Mouse (Mus musculus): ENCODE results near the gene Tbc1d24. TPM values are rescaled to one million over a fixed set of nuclear protein-coding genes. Genes with fewer than 3 reads are reported as not detected.

Gene Tbc1d24
- polyA plus RNA-seq, 1 experiment from 2014 or later = 10.5 TPM

DNA sequence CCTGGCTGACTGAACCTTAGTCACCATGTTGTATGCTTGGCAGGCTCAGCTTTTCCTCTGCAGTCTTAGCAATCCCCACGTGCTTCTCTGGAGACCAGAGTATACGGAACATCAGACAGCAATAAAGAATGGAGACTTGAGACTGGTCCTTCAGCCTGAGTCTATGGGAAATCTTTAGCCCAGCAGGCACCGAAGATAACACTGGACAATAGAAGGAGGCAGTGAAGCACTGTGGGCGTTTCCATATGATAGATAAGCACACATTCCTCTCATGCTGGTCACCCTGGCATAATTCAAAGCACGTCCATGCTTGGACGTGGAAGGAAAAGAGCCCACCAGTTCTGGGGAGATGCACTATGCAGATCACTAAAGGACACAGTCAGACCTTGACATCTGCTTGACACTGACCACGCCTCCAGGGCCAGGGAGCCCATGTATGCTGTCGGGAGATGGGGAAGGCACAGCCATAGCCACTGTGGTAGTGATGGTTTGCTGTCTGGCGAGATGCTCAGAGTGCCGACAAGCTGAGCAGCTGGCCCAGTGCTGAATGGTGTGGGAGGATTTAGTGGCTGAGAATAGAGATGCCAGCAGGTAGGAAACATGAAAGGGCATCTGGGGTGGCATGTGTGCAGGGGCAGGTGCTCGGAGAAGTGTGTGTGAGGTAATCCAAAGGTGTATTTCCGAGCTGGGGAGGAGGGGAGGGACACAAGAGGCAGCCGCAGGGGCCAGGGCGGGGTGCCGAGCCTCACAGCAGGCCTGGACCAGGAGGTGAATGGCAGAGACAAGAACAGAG is 8.1 kb downstream of the Tbc1d24 start:
- Histone ChIP-seq H3K4me2 (ENCODE audit: low read length) (no peak overlapping the region), H3K27ac (ENCODE audit: low read depth, low read length) (no peak overlapping the region), H3K9ac (ENCODE audit: low read length) (no peak overlapping the region), H3K4me1 (ENCODE audit: control insufficient read depth, insufficient read depth, low read length) (no peaks in the 10 kb centered on the region), H3K4me3 (ENCODE audit: low read depth, low read length) (no peak overlapping the region), H3K9me3 (replicated peaks; ENCODE audit: control insufficient read depth, low read length) (no peaks in the 10 kb centered on the region), H3K27me3 (replicated peaks; ENCODE audit: control insufficient read depth, insufficient read depth, low read length) (no peaks in the 10 kb centered on the region), H3K36me3 (ENCODE audit: control insufficient read depth, insufficient read depth, low read length) (no peaks in the 10 kb centered on the region)
- 72% methylated on average over 15 of the region's 15 CpGs for WGBS
- no peak for ATAC-seq
- DNase-seq (ENCODE audit: low spot score) = no peak

- ATAC-seq (no peak), DNase-seq (ENCODE audit: low spot score) (no peak)
- H3K4me2 ChIP-seq (ENCODE audit: low read length) = no peak overlapping the region
- H3K27me3 ChIP-seq (replicated peaks; ENCODE audit: control insufficient read depth, insufficient read depth, low read length) = no peaks in the 10 kb centered on the region
- no peaks in the 10 kb centered on the region for H3K9me3 ChIP-seq (replicated peaks; ENCODE audit: control insufficient read depth, low read length)
- 72% methylated on average over 2 of the region's 2 CpGs for WGBS
- no peak overlapping the region for H3K27ac ChIP-seq (ENCODE audit: low read depth, low read length)
- H3K36me3 ChIP-seq (ENCODE audit: control insufficient read depth, insufficient read depth, low read length) = no peaks in the 10 kb centered on the region
- no peaks in the 10 kb centered on the region for H3K4me1 ChIP-seq (ENCODE audit: control insufficient read depth, insufficient read depth, low read length)
- H3K4me3 ChIP-seq (ENCODE audit: low read depth, low read length) = no peak overlapping the region
- H3K9ac ChIP-seq (ENCODE audit: low read length) = no peak overlapping the region
Observed at GRCm38 (mm10) chr17:24195349-24195748, 10.0 kb downstream of the Tbc1d24 start.

- Histone ChIP-seq H3K4me3 (ENCODE audit: low read depth, low read length) (no peak overlapping the region), H3K4me2 (ENCODE audit: low read length) (no peak overlapping the region), H3K9me3 (replicated peaks; ENCODE audit: control insufficient read depth, low read length) (no peaks in the 10 kb centered on the region), H3K9ac (ENCODE audit: low read length) (no peak overlapping the region), H3K27ac (ENCODE audit: low read depth, low read length) (no peak overlapping the region), H3K4me1 (ENCODE audit: control insufficient read depth, insufficient read depth, low read length) (no peaks in the 10 kb centered on the region), H3K27me3 (replicated peaks; ENCODE audit: control insufficient read depth, insufficient read depth, low read length) (no peaks in the 10 kb centered on the region), H3K36me3 (ENCODE audit: control insufficient read depth, insufficient read depth, low read length) (no peaks in the 10 kb centered on the region)
- 85% methylated on average over 5 of the region's 5 CpGs for WGBS
- DNase-seq (ENCODE audit: low spot score) = no peak
- no peak for ATAC-seq
Observed at GRCm38 (mm10) chr17:24193769-24194168, 11.6 kb downstream of the Tbc1d24 start.

GRCm38 (mm10) chr17:24193268-24193667 is 12.1 kb downstream of the Tbc1d24 start:
- Histone ChIP-seq H3K4me3 (ENCODE audit: low read depth, low read length) (no peak overlapping the region), H3K9me3 (replicated peaks; ENCODE audit: control insufficient read depth, low read length) (no peaks in the 10 kb centered on the region), H3K9ac (ENCODE audit: low read length) (no peak overlapping the region), H3K4me1 (ENCODE audit: control insufficient read depth, insufficient read depth, low read length) (no peaks in the 10 kb centered on the region), H3K36me3 (ENCODE audit: control insufficient read depth, insufficient read depth, low read length) (0 out of 2 replicates have a peak, but pooled peaks cover 2% of the 10 kb centered on the region), H3K27ac (ENCODE audit: low read depth, low read length) (no peak overlapping the region), H3K4me2 (ENCODE audit: low read length) (no peak overlapping the region), H3K27me3 (replicated peaks; ENCODE audit: control insufficient read depth, insufficient read depth, low read length) (no peaks in the 10 kb centered on the region)
- 90% methylated on average over 8 of the region's 8 CpGs for WGBS
- no peak for DNase-seq (ENCODE audit: low spot score)
- no peak for ATAC-seq

DNA sequence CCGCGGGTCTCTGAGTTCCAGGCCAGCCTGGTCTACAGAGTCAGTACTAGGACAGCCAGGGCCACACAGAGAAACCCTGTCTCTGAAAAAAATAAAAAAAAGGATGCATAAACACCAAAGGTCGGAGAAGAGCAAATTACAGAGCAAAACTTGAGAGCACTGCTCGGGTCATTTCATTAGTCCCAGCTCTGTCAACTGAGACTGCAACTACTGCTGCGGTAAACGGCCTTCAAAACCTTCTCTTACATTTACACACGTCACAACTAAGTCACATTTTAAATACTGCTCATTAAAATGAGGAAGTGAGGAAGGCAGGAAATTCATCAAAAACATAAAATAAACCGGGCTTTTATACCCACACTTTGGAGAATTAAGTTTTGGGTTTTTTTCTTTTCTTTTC is 12.5 kb downstream of the Tbc1d24 start:
- H3K4me3 ChIP-seq (ENCODE audit: low read depth, low read length) = no peak overlapping the region
- 85% methylated on average over 8 of the region's 8 CpGs for WGBS

GRCm38 (mm10) chr17:24191481-24191880 is 13.9 kb downstream of the Tbc1d24 start:
- Histone ChIP-seq H3K27me3 (replicated peaks; ENCODE audit: control insufficient read depth, insufficient read depth, low read length) (no peaks in the 10 kb centered on the region), H3K36me3 (ENCODE audit: control insufficient read depth, insufficient read depth, low read length) (0 out of 2 replicates have a peak, but pooled peaks cover 8% of the 10 kb centered on the region), H3K4me1 (ENCODE audit: control insufficient read depth, insufficient read depth, low read length) (no peaks in the 10 kb centered on the region), H3K9ac (ENCODE audit: low read length) (no peak overlapping the region), H3K9me3 (replicated peaks; ENCODE audit: control insufficient read depth, low read length) (no peaks in the 10 kb centered on the region), H3K27ac (ENCODE audit: low read depth, low read length) (no peak overlapping the region), H3K4me3 (ENCODE audit: low read depth, low read length) (no peak overlapping the region), H3K4me2 (ENCODE audit: low read length) (no peak overlapping the region)
- ATAC-seq (no peak), DNase-seq (ENCODE audit: low spot score) (no peak)
- 58% methylated on average over 4 of the region's 4 CpGs for WGBS

More for the DNA sequence above, 12.5 kb downstream of the Tbc1d24 start:
- Histone ChIP-seq H3K9ac (ENCODE audit: low read length) (no peak overlapping the region), H3K4me2 (ENCODE audit: low read length) (no peak overlapping the region), H3K27me3 (replicated peaks; ENCODE audit: control insufficient read depth, insufficient read depth, low read length) (no peaks in the 10 kb centered on the region), H3K36me3 (ENCODE audit: control insufficient read depth, insufficient read depth, low read length) (0 out of 2 replicates have a peak, but pooled peaks cover 6% of the 10 kb centered on the region), H3K4me1 (ENCODE audit: control insufficient read depth, insufficient read depth, low read length) (no peaks in the 10 kb centered on the region), H3K27ac (ENCODE audit: low read depth, low read length) (no peak overlapping the region), H3K9me3 (replicated peaks; ENCODE audit: control insufficient read depth, low read length) (no peaks in the 10 kb centered on the region)
- DNase-seq (ENCODE audit: low spot score) (no peak), ATAC-seq (no peak)

GRCm38 (mm10) chr17:24190934-24191333 is 14.4 kb downstream of the Tbc1d24 start:
- peaks cover 8% of the 10 kb centered on the region; the same call in 1 of the 2 replicates for H3K36me3 ChIP-seq (ENCODE audit: control insufficient read depth, insufficient read depth, low read length)
- 96% methylated on average over 2 of the region's 2 CpGs for WGBS
- H3K27me3 ChIP-seq (replicated peaks; ENCODE audit: control insufficient read depth, insufficient read depth, low read length) = no peaks in the 10 kb centered on the region
- H3K27ac ChIP-seq (ENCODE audit: low read depth, low read length) = no peak overlapping the region
- ATAC-seq (no peak), DNase-seq (ENCODE audit: low spot score) (no peak)
- H3K4me2 ChIP-seq (ENCODE audit: low read length) = no peak overlapping the region
- no peaks in the 10 kb centered on the region for H3K9me3 ChIP-seq (replicated peaks; ENCODE audit: control insufficient read depth, low read length)
- H3K4me1 ChIP-seq (ENCODE audit: control insufficient read depth, insufficient read depth, low read length) = no peaks in the 10 kb centered on the region
- H3K9ac ChIP-seq (ENCODE audit: low read length) = no peak overlapping the region
- H3K4me3 ChIP-seq (ENCODE audit: low read depth, low read length) = no peak overlapping the region

GRCm38 (mm10) chr17:24174259-24174658 is 31.1 kb downstream of the Tbc1d24 start:
- Histone ChIP-seq H3K27me3 (replicated peaks; ENCODE audit: control insufficient read depth, insufficient read depth, low read length) (no peaks in the 10 kb centered on the region), H3K4me1 (ENCODE audit: control insufficient read depth, insufficient read depth, low read length) (0 out of 2 replicates have a peak, but pooled peaks cover 4% of the 10 kb centered on the region), H3K4me3 (ENCODE audit: low read depth, low read length) (no peak overlapping the region), H3K9ac (ENCODE audit: low read length) (no peak overlapping the region), H3K4me2 (ENCODE audit: low read length) (no peak overlapping the region), H3K36me3 (ENCODE audit: control insufficient read depth, insufficient read depth, low read length) (no peaks in the 10 kb centered on the region), H3K27ac (ENCODE audit: low read depth, low read length) (no peak overlapping the region), H3K9me3 (replicated peaks; ENCODE audit: control insufficient read depth, low read length) (no peaks in the 10 kb centered on the region)
- 85% methylated on average over 3 of the region's 3 CpGs for WGBS
- DNase-seq (ENCODE audit: low spot score) = no peak
- ATAC-seq = no peak

GRCm38 (mm10) chr17:24173423-24173822 is 31.9 kb downstream of the Tbc1d24 start:
- ATAC-seq (no peak), DNase-seq (ENCODE audit: low spot score) (peak; percentile 88)
- H3K4me2 ChIP-seq (ENCODE audit: low read length) = no peak overlapping the region
- H3K4me1 ChIP-seq (ENCODE audit: control insufficient read depth, insufficient read depth, low read length) = 0 out of 2 replicates have a peak, but pooled peaks cover 4% of the 10 kb centered on the region
- H3K4me3 ChIP-seq (ENCODE audit: low read depth, low read length) = no peak overlapping the region
- no peaks in the 10 kb centered on the region for H3K27me3 ChIP-seq (replicated peaks; ENCODE audit: control insufficient read depth, insufficient read depth, low read length)
- no peaks in the 10 kb centered on the region for H3K36me3 ChIP-seq (ENCODE audit: control insufficient read depth, insufficient read depth, low read length)
- no peak overlapping the region for H3K27ac ChIP-seq (ENCODE audit: low read depth, low read length)
- no peak overlapping the region for H3K9ac ChIP-seq (ENCODE audit: low read length)
- 2% methylated on average over 3 of the region's 3 CpGs for WGBS
- no peaks in the 10 kb centered on the region for H3K9me3 ChIP-seq (replicated peaks; ENCODE audit: control insufficient read depth, low read length)

All from forebrain, embryonic 14.5 days (tissue).